Mouse (Mus musculus): ENCODE results near the gene Scamp2. TPM values are rescaled to one million over a fixed set of nuclear protein-coding genes. Genes with fewer than 3 reads are reported as not detected.

Scamp2 gene
- polyA plus RNA-seq, 1 experiment from 2014 or later = 62.3 TPM

GRCm38 (mm10) chr9:57554753-57555152, 6.0 kb upstream of the Scamp2 start:
- WGBS = 37% methylated on average over 3 of the region's 3 CpGs
- Histone ChIP-seq H3K27me3 (replicated peaks) (no peaks in the 10 kb centered on the region), H3K9me3 (no peaks in the 10 kb centered on the region), H3K4me3 (no peak overlapping the region), H3K4me1 (peaks cover 6% of the 10 kb centered on the region), H3K9ac (no peak overlapping the region), H3K4me2 (replicated peaks) (no peak overlapping the region), H3K27ac (no peak overlapping the region), H3K36me3 (peaks cover 10% of the 10 kb centered on the region)
- no peak for ATAC-seq (ENCODE audit: low FRiP score, low read depth)

- 83% methylated on average over 3 of the region's 3 CpGs for WGBS
- no peak overlapping the region for H3K27ac ChIP-seq
- no peak overlapping the region for H3K4me2 ChIP-seq (replicated peaks)
- no peak overlapping the region for H3K4me3 ChIP-seq
- no peak for ATAC-seq (ENCODE audit: low FRiP score, low read depth)
- no peaks in the 10 kb centered on the region for H3K27me3 ChIP-seq (replicated peaks)
- no peaks in the 10 kb centered on the region for H3K36me3 ChIP-seq
- no peak overlapping the region for H3K9ac ChIP-seq
- no peaks in the 10 kb centered on the region for H3K9me3 ChIP-seq
- H3K4me1 ChIP-seq = peaks cover 11% of the 10 kb centered on the region
These were observed 3.5 kb upstream of the Scamp2 start for GRCm38 (mm10) chr9:57557215-57557614.

GRCm38 (mm10) chr9:57558625-57559024, 2.1 kb upstream of the Scamp2 start:
- no peaks in the 10 kb centered on the region for H3K9me3 ChIP-seq
- H3K36me3 ChIP-seq = no peaks in the 10 kb centered on the region
- no peak overlapping the region for H3K4me2 ChIP-seq (replicated peaks)
- no peak overlapping the region for H3K9ac ChIP-seq
- H3K27ac ChIP-seq = no peak overlapping the region
- no peak overlapping the region for H3K4me3 ChIP-seq
- 89% methylated on average over 4 of the region's 4 CpGs for WGBS
- ATAC-seq (ENCODE audit: low FRiP score, low read depth) = no peak
- no peaks in the 10 kb centered on the region for H3K27me3 ChIP-seq (replicated peaks)
- peaks cover 19% of the 10 kb centered on the region for H3K4me1 ChIP-seq

- WGBS = 75% methylated on average over 2 of the region's 2 CpGs
- no peak for ATAC-seq (ENCODE audit: low FRiP score, low read depth)
- Histone ChIP-seq H3K4me1 (peaks cover 19% of the 10 kb centered on the region), H3K36me3 (no peaks in the 10 kb centered on the region), H3K27me3 (replicated peaks) (no peaks in the 10 kb centered on the region), H3K27ac (no peak overlapping the region), H3K9me3 (no peaks in the 10 kb centered on the region), H3K4me3 (no peak overlapping the region), H3K4me2 (replicated peaks) (no peak overlapping the region), H3K9ac (no peak overlapping the region)
These were observed 1.2 kb upstream of the Scamp2 start for GRCm38 (mm10) chr9:57559568-57559967.

- Histone ChIP-seq H3K27ac (peak overlapping the region; percentile 5; the same call in 1 of the 2 replicates), H3K27me3 (replicated peaks) (no peaks in the 10 kb centered on the region), H3K4me2 (replicated peaks) (peak overlapping the region; percentile 83), H3K4me3 (peak overlapping the region; percentile 69), H3K9ac (peak overlapping the region; percentile 59), H3K4me1 (peaks cover 19% of the 10 kb centered on the region), H3K9me3 (no peaks in the 10 kb centered on the region), H3K36me3 (no peaks in the 10 kb centered on the region)
- 31% methylated on average over 7 of the region's 7 CpGs for WGBS
- ATAC-seq (ENCODE audit: low FRiP score, low read depth) = peak; percentile 43
These were observed 480 bp upstream of the Scamp2 start for GRCm38 (mm10) chr9:57560263-57560662.

GRCm38 (mm10) chr9:57561711-57562099, 962 bp downstream of the Scamp2 start:
- ATAC-seq (ENCODE audit: low FRiP score, low read depth) = no peak
- Histone ChIP-seq H3K4me1 (peaks cover 19% of the 10 kb centered on the region), H3K36me3 (no peaks in the 10 kb centered on the region), H3K27me3 (replicated peaks) (no peaks in the 10 kb centered on the region), H3K4me2 (replicated peaks) (peak overlapping the region; percentile 83), H3K9ac (no peak overlapping the region), H3K9me3 (no peaks in the 10 kb centered on the region), H3K4me3 (peak overlapping the region; percentile 69), H3K27ac (no peak overlapping the region)
- WGBS = 80% methylated on average over 13 of the region's 13 CpGs

GRCm38 (mm10) chr9:57562896-57563372, 2.2 kb downstream of the Scamp2 start:
- no peaks in the 10 kb centered on the region for H3K9me3 ChIP-seq
- H3K27me3 ChIP-seq (replicated peaks) = no peaks in the 10 kb centered on the region
- no peak overlapping the region for H3K27ac ChIP-seq
- H3K4me2 ChIP-seq (replicated peaks) = 0 out of 2 replicates have a peak overlapping the region, but pooled peaks have one; percentile 12
- 82% methylated on average over 4 of the region's 4 CpGs for WGBS
- ATAC-seq (ENCODE audit: low FRiP score, low read depth) = no peak
- H3K9ac ChIP-seq = no peak overlapping the region
- H3K4me3 ChIP-seq = no peak overlapping the region
- H3K36me3 ChIP-seq = peaks cover under 1% of the 10 kb centered on the region
- H3K4me1 ChIP-seq = peaks cover 19% of the 10 kb centered on the region

- no peak overlapping the region for H3K4me3 ChIP-seq
- no peaks in the 10 kb centered on the region for H3K27me3 ChIP-seq (replicated peaks)
- H3K27ac ChIP-seq = no peak overlapping the region
- H3K9me3 ChIP-seq = no peaks in the 10 kb centered on the region
- 91% methylated on average over 6 of the region's 6 CpGs for WGBS
- no peak overlapping the region for H3K4me2 ChIP-seq (replicated peaks)
- peaks cover 19% of the 10 kb centered on the region for H3K4me1 ChIP-seq
- ATAC-seq (ENCODE audit: low FRiP score, low read depth) = no peak
- peaks cover 17% of the 10 kb centered on the region for H3K36me3 ChIP-seq
- H3K9ac ChIP-seq = no peak overlapping the region
These were observed 3.9 kb downstream of the Scamp2 start for GRCm38 (mm10) chr9:57564609-57565008.

GRCm38 (mm10) chr9:57565741-57566221, 5.0 kb downstream of the Scamp2 start:
- 0 out of 2 replicates have a peak overlapping the region, but pooled peaks have one; percentile 13 for H3K9ac ChIP-seq
- peaks cover 19% of the 10 kb centered on the region for H3K4me1 ChIP-seq
- no peak for ATAC-seq (ENCODE audit: low FRiP score, low read depth)
- peak overlapping the region; percentile 16; the same call in 1 of the 2 replicates for H3K4me2 ChIP-seq (replicated peaks)
- 61% methylated on average over 10 of the region's 10 CpGs for WGBS
- no peak overlapping the region for H3K4me3 ChIP-seq
- no peaks in the 10 kb centered on the region for H3K27me3 ChIP-seq (replicated peaks)
- no peak overlapping the region for H3K27ac ChIP-seq
- H3K9me3 ChIP-seq = no peaks in the 10 kb centered on the region
- peaks cover 21% of the 10 kb centered on the region for H3K36me3 ChIP-seq

- Histone ChIP-seq H3K4me3 (no peak overlapping the region), H3K9ac (no peak overlapping the region), H3K4me1 (peaks cover 12% of the 10 kb centered on the region), H3K4me2 (replicated peaks) (no peak overlapping the region), H3K9me3 (no peaks in the 10 kb centered on the region), H3K27me3 (replicated peaks) (no peaks in the 10 kb centered on the region), H3K27ac (no peak overlapping the region), H3K36me3 (peaks cover 28% of the 10 kb centered on the region)
- no peak for ATAC-seq (ENCODE audit: low FRiP score, low read depth)
- WGBS = 61% methylated on average over 8 of the region's 8 CpGs
These were observed 6.1 kb downstream of the Scamp2 start for GRCm38 (mm10) chr9:57566846-57567245.

GRCm38 (mm10) chr9:57568500-57568899, 7.8 kb downstream of the Scamp2 start:
- H3K4me1 ChIP-seq = no peaks in the 10 kb centered on the region
- no peak overlapping the region for H3K9ac ChIP-seq
- no peaks in the 10 kb centered on the region for H3K9me3 ChIP-seq
- no peak overlapping the region for H3K4me2 ChIP-seq (replicated peaks)
- H3K27me3 ChIP-seq (replicated peaks) = no peaks in the 10 kb centered on the region
- WGBS = 97% methylated on average over 6 of the region's 6 CpGs
- peaks cover 35% of the 10 kb centered on the region for H3K36me3 ChIP-seq
- ATAC-seq (ENCODE audit: low FRiP score, low read depth) = no peak
- no peak overlapping the region for H3K4me3 ChIP-seq
- H3K27ac ChIP-seq = no peak overlapping the region

- no peak for ATAC-seq (ENCODE audit: low FRiP score, low read depth)
- H3K27ac ChIP-seq = no peak overlapping the region
- no peak overlapping the region for H3K4me3 ChIP-seq
- H3K4me2 ChIP-seq (replicated peaks) = no peak overlapping the region
- H3K36me3 ChIP-seq = peaks cover 49% of the 10 kb centered on the region
- no peaks in the 10 kb centered on the region for H3K9me3 ChIP-seq
- H3K4me1 ChIP-seq = no peaks in the 10 kb centered on the region
- H3K9ac ChIP-seq = no peak overlapping the region
- no peaks in the 10 kb centered on the region for H3K27me3 ChIP-seq (replicated peaks)
These were observed 13.7 kb downstream of the Scamp2 start for GRCm38 (mm10) chr9:57574397-57574796.

GRCm38 (mm10) chr9:57575577-57575976, 14.8 kb downstream of the Scamp2 start:
- no peaks in the 10 kb centered on the region for H3K4me1 ChIP-seq
- H3K27ac ChIP-seq = no peak overlapping the region
- no peak for ATAC-seq (ENCODE audit: low FRiP score, low read depth)
- H3K9me3 ChIP-seq = no peaks in the 10 kb centered on the region
- peaks cover 53% of the 10 kb centered on the region for H3K36me3 ChIP-seq
- 88% methylated on average over 3 of the region's 3 CpGs for WGBS
- H3K9ac ChIP-seq = no peak overlapping the region
- H3K27me3 ChIP-seq (replicated peaks) = no peaks in the 10 kb centered on the region
- H3K4me2 ChIP-seq (replicated peaks) = no peak overlapping the region
- H3K4me3 ChIP-seq = no peak overlapping the region
